Mouse (Mus musculus): Measurements from ENCODE around the gene Gm10324. TPM values are rescaled to one million over a fixed set of nuclear protein-coding genes. Genes with fewer than 3 reads are reported as not detected.
"Not testable (repeated sequence)": the region's sequence is repeated elsewhere in the genome, so short reads cannot be mapped to it uniquely, and the experiment has no call there.

Gm10324 gene
- polyA plus RNA-seq (2017; shearing (Covaris generic)), result not detected

DNA sequence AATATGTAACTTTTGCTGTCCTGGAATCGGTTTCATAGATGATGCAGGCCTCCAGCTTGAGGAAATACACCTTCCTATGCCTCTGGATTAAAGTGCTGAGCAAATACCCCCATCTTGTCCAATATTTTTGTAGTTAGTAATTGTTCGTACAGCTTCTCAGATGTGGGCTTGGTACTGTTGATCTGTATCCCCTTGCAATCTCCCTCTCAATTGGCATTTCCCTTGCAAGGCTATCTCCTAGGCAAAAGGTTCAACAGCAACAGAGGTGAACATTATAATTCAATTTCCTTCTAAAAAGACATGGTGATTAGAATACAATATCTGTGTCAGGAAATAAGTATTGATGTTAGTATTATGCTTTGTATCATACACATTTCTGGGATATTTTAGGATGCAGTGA lies at the start of gene Gm10324:
TSS of gene Gm10324 (plus strand) at position 301 of the 400 bp plus-strand sequence.
- not testable (repeated sequence) for ATAC-seq

Other genes starting within 250 kb of the Gm10324 start
- gene Gm10772, start 108.0 kb downstream of the Gm10324 start, polyA plus RNA-seq (2017; shearing (Covaris generic)), result not detected

Measured in inflammation-experienced regulatory T-cells, adult 6 months (primary cell).